Mouse (Mus musculus) ES-Bruce4 (cell line): Measurements from ENCODE around the gene Kdm2b.

Experiments
- CTCF ChIP-seq: IDR thresholded peaks from one replicate; pipeline ENCODE4 v1.8.1; 2011; ENCODE audit warnings: low read depth, low read length
- EP300 ChIP-seq: IDR thresholded peaks from 2 replicates; pipeline ENCODE4 v1.6.1; 2011; ENCODE audit warnings: low read depth, low read length; ENCODE audit not compliant: insufficient read depth
- POLR2A ChIP-seq: IDR thresholded peaks from one replicate; pipeline ENCODE4 v1.8.1; 2011; ENCODE audit warnings: low read length; ENCODE audit not compliant: insufficient read depth

GRCm38 (mm10) chr5:122993811-122994210 lies 4.2 kb upstream of the Kdm2b start:
- no peak for TF ChIP-seq POLR2A
- TF ChIP-seq CTCF = no peak
- TF ChIP-seq EP300 = no peak
